Mouse (Mus musculus) neural tube, embryonic 15.5 days (tissue): ENCODE results near the gene Gstp3. TPM values are rescaled to one million over a fixed set of nuclear protein-coding genes. Genes with fewer than 3 reads are reported as not detected.
"Not testable (repeated sequence)": the region's sequence is repeated elsewhere in the genome, so short reads cannot be mapped to it uniquely, and the experiment has no call there.

Experiments
- ATAC-seq: fragments of 200-750 bp; cut with Nextera tagmentation; 2 replicates; pipeline ENCODE4 v1.8.0; 2017; ENCODE audit warnings: mild to moderate bottlenecking, moderate TSS enrichment, moderate library complexity; ENCODE audit not compliant: low FRiP score
- H3K27ac ChIP-seq: fragments of 300-500 bp; sonication (generic); replicated peaks from 2 replicates; pipeline ENCODE4 v1.5.1; 2015; ENCODE audit warnings: mild to moderate bottlenecking, inconsistent platforms
- H3K27me3 ChIP-seq: fragments of 300-500 bp; sonication (generic); replicated peaks from 2 replicates; pipeline ENCODE4 v1.6.1; 2015; ENCODE audit warnings: inconsistent platforms
- H3K36me3 ChIP-seq: fragments of 300-500 bp; sonication (generic); 2 replicates; pipeline ENCODE4 v1.6.1; 2015; ENCODE audit warnings: inconsistent platforms
- H3K4me1 ChIP-seq: fragments of 300-500 bp; sonication (generic); 2 replicates; pipeline ENCODE4 v1.6.1; 2015; ENCODE audit warnings: inconsistent platforms
- H3K4me2 ChIP-seq: fragments of 300-500 bp; sonication (generic); 2 replicates; pipeline ENCODE4 v1.6.1; 2015; ENCODE audit warnings: inconsistent platforms, mild to moderate bottlenecking, moderate library complexity
- H3K4me3 ChIP-seq: fragments of 300-500 bp; sonication (generic); replicated peaks from 2 replicates; pipeline ENCODE4 v1.5.1; 2015; ENCODE audit warnings: mild to moderate bottlenecking, inconsistent platforms
- H3K9ac ChIP-seq: fragments of 300-500 bp; sonication (generic); replicated peaks from 2 replicates; pipeline ENCODE4 v1.6.1; 2015; ENCODE audit warnings: mild to moderate bottlenecking, inconsistent platforms
- H3K9me3 ChIP-seq: fragments of 300-500 bp; sonication (generic); replicated peaks from 2 replicates; pipeline ENCODE4 v1.6.1; 2016; ENCODE audit warnings: inconsistent platforms
- WGBS: fragments of 180-500 bp; shearing (Covaris S2); methylation state at CpG from one replicate; pipeline ENCODE4 v1.1.7; 2015; ENCODE audit warnings: mixed read lengths; 5-methylcytosine and 5-hydroxymethylcytosine counted together
- polyA plus RNA-seq: library from polyadenylated mRNA; unstranded; fragments of >200 nt; fragmentation: Nextera tagmentation; extraction: Ambion mirVana; gene quantifications from 2 replicates; pipeline ENCODE4 v1.2.1, GENCODE M21; 2015

Gene Gstp3
- polyA plus RNA-seq, 1 experiment from 2014 or later, result not detected

DNA sequence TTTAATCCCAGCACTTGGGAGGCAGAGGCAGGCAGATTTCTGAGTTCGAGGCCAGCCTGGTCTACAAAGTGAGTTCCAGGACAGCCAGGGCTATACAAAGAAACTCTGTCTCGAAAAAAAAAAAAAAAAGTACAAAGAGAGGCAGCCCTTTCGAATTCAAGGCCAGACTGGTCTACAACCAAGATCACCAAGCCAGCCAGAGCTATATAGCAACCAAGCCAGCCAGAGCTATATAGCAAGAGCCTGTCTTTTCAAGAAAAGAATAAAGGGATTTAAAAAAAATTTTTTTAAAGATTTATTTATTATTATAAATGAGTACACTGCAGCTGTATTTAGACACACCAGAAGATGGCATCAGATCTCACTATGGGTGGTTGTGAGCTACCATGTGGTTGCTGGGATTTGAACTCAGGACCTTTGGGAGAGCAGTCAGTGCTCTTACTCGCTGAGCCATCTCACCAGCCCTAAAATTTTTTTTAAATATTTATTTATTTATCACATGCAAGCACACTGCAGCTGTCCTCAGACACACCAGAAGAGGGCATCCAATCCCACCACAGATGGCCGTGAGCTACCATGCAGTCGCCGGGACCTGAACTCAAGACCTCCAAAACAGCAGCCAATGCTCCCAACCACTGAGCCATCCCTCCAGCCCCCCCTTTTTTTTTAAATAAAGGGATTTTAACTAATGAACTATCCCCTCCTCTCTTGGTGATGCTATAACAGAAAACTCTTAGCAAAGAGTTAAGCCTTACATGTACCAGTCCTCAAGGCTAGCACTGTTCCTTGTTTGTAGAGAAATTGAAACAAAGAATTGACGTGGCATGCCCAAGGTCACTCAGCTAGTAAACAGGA lies 902 bp upstream of the Gstp3 start:
- H3K4me2 ChIP-seq, H3K4me3 ChIP-seq, H3K4me1 ChIP-seq, H3K9ac ChIP-seq, ATAC-seq, H3K9me3 ChIP-seq, H3K36me3 ChIP-seq, H3K27me3 ChIP-seq, H3K27ac ChIP-seq: not testable (repeated sequence)
- 91% methylated on average over 8 of the region's 8 CpGs for WGBS

DNA sequence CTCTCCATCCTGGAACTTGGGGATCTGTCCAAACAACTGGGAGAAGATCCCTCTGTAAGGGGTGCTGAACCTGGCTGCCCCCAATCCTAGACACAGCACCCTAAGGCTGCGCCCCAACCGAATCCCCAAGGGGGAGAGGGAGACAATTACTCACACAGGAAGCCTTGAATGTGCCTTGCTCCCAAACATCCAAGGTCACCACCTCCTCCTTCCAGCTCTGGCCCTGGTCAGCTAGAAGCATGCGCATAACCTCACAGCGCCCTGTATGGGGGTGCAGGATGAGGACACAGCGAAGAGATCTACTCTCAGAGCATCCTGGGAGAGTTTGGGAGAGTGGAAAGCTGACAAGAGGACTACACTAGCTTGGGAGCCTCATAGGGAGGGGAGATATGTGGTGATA lies 788 bp downstream of the Gstp3 start:
- H3K36me3 ChIP-seq, result no peaks in the 10 kb centered on the region
- H3K4me3 ChIP-seq, result no peak overlapping the region
- H3K9ac ChIP-seq, result no peak overlapping the region
- no peaks in the 10 kb centered on the region for H3K4me1 ChIP-seq
- no peaks in the 10 kb centered on the region for H3K9me3 ChIP-seq
- 90% methylated on average over 5 of the region's 5 CpGs for WGBS
- H3K4me2 ChIP-seq, result no peak overlapping the region
- ATAC-seq, result no peak
- no peak overlapping the region for H3K27ac ChIP-seq
- no peaks in the 10 kb centered on the region for H3K27me3 ChIP-seq

DNA sequence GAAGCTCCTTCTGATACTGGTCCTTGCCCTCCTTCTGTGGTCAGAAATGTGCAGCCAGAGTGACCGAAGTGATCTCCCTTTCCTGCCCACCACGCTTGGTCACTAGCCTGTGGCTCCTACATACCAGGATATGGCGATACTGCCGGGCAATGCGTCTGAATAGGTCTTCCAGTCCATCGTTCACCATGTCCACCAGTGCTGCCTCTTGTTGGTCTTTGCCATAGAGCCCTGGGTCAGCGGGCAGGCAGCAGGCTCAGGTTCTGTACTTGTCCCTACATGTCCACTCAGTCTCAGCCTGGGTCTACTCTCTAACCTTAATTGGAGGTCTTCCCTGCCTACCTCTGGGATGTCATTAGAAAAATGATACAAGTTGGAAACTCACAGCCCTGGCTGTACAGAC lies 1.4 kb downstream of the Gstp3 start:
- WGBS, result 98% methylated on average over 7 of the region's 7 CpGs
- no peaks in the 10 kb centered on the region for H3K36me3 ChIP-seq
- no peak for ATAC-seq

DNA sequence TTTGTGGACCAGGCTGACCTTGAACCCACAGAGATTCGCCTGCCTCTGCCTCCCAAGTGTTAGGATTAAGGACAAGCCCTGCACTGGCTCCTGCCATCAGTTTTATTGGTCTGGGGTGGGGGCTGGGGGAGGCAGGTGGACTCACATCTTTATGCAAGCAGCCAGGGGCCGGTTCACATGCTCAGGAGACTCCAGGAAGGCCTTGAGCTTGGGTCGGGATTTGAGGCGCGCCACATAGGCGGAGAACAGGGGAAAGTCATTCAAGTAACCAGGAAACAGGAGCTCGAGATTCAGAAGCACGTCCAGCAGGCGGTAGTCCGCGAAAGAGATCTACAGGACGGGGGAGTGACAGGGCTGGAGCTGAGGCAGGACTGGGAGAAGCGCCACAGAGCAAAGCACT lies 2.0 kb downstream of the Gstp3 start:
- Histone ChIP-seq H3K27ac (no peak overlapping the region), H3K9me3 (no peaks in the 10 kb centered on the region), H3K4me2 (no peak overlapping the region), H3K4me3 (no peak overlapping the region), H3K9ac (no peak overlapping the region), H3K36me3 (no peaks in the 10 kb centered on the region), H3K27me3 (no peaks in the 10 kb centered on the region), H3K4me1 (no peaks in the 10 kb centered on the region)
- no peak for ATAC-seq
- 87% methylated on average over 13 of the region's 13 CpGs for WGBS

More for the DNA sequence above, 1.4 kb downstream of the Gstp3 start:
- Histone ChIP-seq H3K4me2 (no peak overlapping the region), H3K9me3 (no peaks in the 10 kb centered on the region), H3K4me3 (no peak overlapping the region), H3K4me1 (no peaks in the 10 kb centered on the region), H3K27ac (no peak overlapping the region), H3K27me3 (no peaks in the 10 kb centered on the region), H3K9ac (no peak overlapping the region)

DNA sequence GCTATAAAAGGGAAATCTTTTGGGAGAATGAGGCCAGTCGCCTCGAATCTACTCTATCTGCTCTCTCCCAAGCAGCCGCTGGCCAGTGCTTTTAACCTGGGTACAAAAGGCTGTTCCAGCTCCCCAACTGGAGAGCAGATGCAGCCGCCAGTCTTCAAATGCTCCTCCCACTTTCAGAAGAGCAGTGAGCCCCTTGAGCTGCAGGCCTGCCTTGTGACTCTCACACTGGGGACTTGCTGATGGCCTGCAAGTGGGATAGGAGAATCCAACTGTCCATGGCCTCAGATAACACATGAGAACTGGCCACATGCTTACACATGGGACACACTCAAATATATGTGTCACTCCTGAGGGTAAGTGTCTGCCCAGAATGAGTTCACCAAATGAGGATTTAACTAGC lies 2.6 kb downstream of the Gstp3 start:
- H3K27ac ChIP-seq, result no peak overlapping the region
- H3K27me3 ChIP-seq, result no peaks in the 10 kb centered on the region
- WGBS, result 33% methylated on average over 4 of the region's 4 CpGs
- H3K9ac ChIP-seq, result no peak overlapping the region
- ATAC-seq, result no peak
- no peaks in the 10 kb centered on the region for H3K36me3 ChIP-seq
- H3K4me2 ChIP-seq, result no peak overlapping the region
- no peaks in the 10 kb centered on the region for H3K4me1 ChIP-seq
- no peaks in the 10 kb centered on the region for H3K9me3 ChIP-seq
- no peak overlapping the region for H3K4me3 ChIP-seq

DNA sequence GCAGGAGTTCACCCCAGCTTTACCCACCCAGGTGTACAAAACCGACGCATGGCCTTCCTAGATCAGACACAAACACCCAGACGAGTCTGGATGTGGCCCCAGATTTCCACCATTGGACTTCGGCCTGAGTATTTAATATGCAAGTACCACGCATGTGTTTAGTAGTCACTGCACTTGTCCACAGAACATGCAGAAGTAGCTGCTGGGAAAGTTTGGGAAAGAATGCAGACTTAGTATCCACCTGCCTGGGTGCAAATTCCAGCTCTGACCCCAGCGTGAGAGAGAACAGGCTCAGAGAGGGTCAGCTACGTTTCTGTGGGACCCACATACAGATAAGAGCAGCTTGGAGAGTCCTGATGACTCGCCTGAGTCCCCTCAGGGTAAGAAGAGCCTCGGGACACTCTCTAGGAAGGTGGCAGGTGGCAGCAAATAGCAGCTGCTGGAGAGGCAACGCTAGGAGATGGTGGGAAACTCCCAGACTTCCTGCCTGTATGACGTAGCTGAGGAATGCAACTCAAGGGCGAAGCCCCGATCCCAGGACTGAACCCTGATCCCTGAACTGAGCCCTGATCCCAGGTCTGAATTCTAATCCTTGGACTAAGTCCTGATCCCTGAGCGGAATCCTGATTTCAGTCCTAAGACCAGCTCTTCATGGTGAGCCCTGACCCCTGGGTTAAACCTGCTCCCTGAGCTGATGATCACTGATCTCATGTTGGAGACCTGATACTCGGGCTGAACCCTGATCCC lies 3.2 kb downstream of the Gstp3 start:
- 68% methylated on average over 15 of the region's 15 CpGs for WGBS

DNA sequence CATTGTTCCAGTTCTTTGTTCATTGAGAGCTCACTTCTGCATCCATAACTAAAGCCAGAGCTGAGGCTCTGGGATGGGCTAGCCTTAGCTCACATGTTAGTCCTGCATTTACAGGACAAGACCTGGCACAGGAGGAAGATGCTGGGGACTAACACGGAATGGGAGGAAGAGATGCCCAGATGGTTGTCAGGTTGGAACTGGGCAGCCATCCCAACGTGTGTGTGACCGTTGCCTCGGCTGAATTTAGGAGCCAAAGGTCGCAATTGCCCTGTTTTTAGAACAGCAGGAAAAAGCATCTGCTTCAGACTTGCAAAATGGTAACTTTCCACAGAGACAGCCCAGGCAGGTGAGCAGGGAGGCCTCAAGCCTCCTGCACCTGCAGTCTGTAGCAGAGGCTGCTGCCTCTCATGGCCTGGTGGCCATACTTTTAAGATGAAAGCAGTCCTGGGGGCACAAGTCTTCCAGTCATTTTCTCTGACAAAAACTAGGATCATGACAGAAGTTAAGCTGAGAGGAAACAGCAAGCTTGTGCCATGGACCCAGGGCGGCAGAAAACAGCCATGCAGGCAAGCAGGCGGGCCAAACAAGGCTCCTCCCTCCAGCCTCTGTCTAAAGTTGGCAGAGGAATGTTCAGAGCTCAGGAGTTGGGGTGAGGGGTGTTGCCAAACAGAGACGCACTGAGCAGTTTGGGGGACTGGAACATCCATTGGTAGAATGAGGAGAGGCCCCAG lies 4.0 kb downstream of the Gstp3 start:
- H3K9ac ChIP-seq, result no peak overlapping the region

More for the DNA sequence above, 3.2 kb downstream of the Gstp3 start:
- no peak overlapping the region for H3K4me2 ChIP-seq
- H3K9ac ChIP-seq, result no peak overlapping the region
- H3K4me1 ChIP-seq, result no peaks in the 10 kb centered on the region
- no peaks in the 10 kb centered on the region for H3K36me3 ChIP-seq
- ATAC-seq, result no peak
- no peaks in the 10 kb centered on the region for H3K9me3 ChIP-seq
- H3K27ac ChIP-seq, result no peak overlapping the region
- H3K4me3 ChIP-seq, result no peak overlapping the region
- H3K27me3 ChIP-seq, result no peaks in the 10 kb centered on the region

DNA sequence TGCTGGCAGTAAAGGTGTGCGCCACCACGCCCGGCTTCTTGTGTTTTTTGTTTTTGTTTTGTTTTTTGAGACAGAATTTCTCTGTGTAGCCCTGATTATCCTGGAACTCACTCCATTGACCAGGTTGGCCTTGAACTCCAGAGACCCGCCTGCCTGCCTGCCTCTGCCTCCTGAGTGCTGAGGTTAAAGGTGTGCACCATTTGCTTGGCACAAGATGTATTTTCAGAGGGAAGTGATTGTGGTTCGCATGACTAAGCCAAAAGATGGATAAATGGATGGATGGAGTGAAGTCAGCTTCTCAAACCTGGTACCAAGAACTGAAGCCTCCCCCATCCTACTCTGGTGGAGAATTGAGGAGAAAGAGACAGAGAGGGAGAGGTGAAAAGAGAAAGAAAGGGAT lies 4.8 kb downstream of the Gstp3 start:
- WGBS, result 93% methylated on average over 5 of the region's 5 CpGs

More for the DNA sequence above, 4.0 kb downstream of the Gstp3 start:
- H3K4me3 ChIP-seq, result no peak overlapping the region
- H3K9me3 ChIP-seq, result no peaks in the 10 kb centered on the region
- H3K4me1 ChIP-seq, result no peaks in the 10 kb centered on the region
- WGBS, result 82% methylated on average over 8 of the region's 8 CpGs
- H3K27ac ChIP-seq, result no peak overlapping the region
- no peak for ATAC-seq
- H3K27me3 ChIP-seq, result no peaks in the 10 kb centered on the region
- H3K4me2 ChIP-seq, result no peak overlapping the region
- H3K36me3 ChIP-seq, result no peaks in the 10 kb centered on the region

GRCm38 (mm10) chr19:4052516-4053030 lies 6.8 kb downstream of the Gstp3 start:
- 75% methylated on average over 5 of the region's 5 CpGs for WGBS
- no peak for ATAC-seq
- no peaks in the 10 kb centered on the region for H3K36me3 ChIP-seq

More for the DNA sequence above, 4.8 kb downstream of the Gstp3 start:
- Histone ChIP-seq H3K4me1 (no peaks in the 10 kb centered on the region), H3K4me3 (no peak overlapping the region), H3K36me3 (no peaks in the 10 kb centered on the region), H3K9me3 (no peaks in the 10 kb centered on the region), H3K27ac (no peak overlapping the region), H3K9ac (no peak overlapping the region), H3K27me3 (no peaks in the 10 kb centered on the region), H3K4me2 (no peak overlapping the region)
- ATAC-seq, result no peak

GRCm38 (mm10) chr19:4051741-4052515 lies 7.4 kb downstream of the Gstp3 start:
- Histone ChIP-seq H3K9ac (no peak overlapping the region), H3K9me3 (no peaks in the 10 kb centered on the region), H3K27me3 (no peaks in the 10 kb centered on the region), H3K36me3 (no peaks in the 10 kb centered on the region), H3K4me3 (no peak overlapping the region), H3K4me1 (no peaks in the 10 kb centered on the region), H3K27ac (no peak overlapping the region), H3K4me2 (no peak overlapping the region)
- ATAC-seq, result no peak
- 55% methylated on average over 10 of the region's 10 CpGs for WGBS

More at GRCm38 (mm10) chr19:4052516-4053030, 6.8 kb downstream of the Gstp3 start:
- H3K27me3 ChIP-seq, result no peaks in the 10 kb centered on the region
- H3K4me2 ChIP-seq, result no peak overlapping the region
- H3K4me1 ChIP-seq, result no peaks in the 10 kb centered on the region
- no peak overlapping the region for H3K9ac ChIP-seq
- no peak overlapping the region for H3K4me3 ChIP-seq
- no peak overlapping the region for H3K27ac ChIP-seq
- no peaks in the 10 kb centered on the region for H3K9me3 ChIP-seq

DNA sequence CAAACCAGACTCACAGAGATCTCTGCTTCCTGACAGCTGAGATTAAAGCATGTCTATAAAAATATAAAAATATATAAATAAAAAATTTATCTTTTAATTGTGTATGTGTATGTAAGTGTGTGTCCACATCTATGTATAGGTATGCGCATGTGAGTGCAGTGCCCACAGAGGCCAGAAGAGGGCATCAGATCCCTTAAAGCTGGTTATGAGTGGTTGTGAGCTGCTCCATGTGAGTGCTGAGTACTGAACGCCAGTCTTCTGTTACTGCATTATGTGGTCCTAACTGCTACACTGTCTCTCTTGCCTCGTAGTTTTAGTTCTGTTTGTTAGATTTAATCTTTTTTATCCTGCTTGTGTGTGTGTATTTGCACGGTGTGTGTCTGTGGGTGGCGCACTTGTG lies 8.4 kb downstream of the Gstp3 start:
- no peak for ATAC-seq
- Histone ChIP-seq H3K27ac (no peak overlapping the region), H3K4me2 (no peak overlapping the region), H3K27me3 (no peaks in the 10 kb centered on the region), H3K9me3 (no peaks in the 10 kb centered on the region), H3K4me1 (0 out of 2 replicates have a peak, but pooled peaks cover 2% of the 10 kb centered on the region), H3K4me3 (no peak overlapping the region), H3K9ac (no peak overlapping the region), H3K36me3 (no peaks in the 10 kb centered on the region)
- 95% methylated on average over 5 of the region's 5 CpGs for WGBS
